Mouse (Mus musculus): ENCODE measurements around the gene Slc8b1. TPM values are rescaled to one million over a fixed set of nuclear protein-coding genes. Genes with fewer than 3 reads are reported as not detected.
A peak's percentile ranks its signal among the peaks of the same experiment; 100 is the strongest.

Slc8b1 gene
- polyA plus RNA-seq, 1 experiment from 2014 or later = 2.4 TPM

GRCm38 (mm10) chr5:120571056-120571740 is 60.2 kb downstream of the Slc8b1 start:
- no peaks in the 10 kb centered on the region for H3K9me3 ChIP-seq
- H3K4me2 ChIP-seq = no peak overlapping the region
- WGBS = 38% methylated on average over 14 of the region's 14 CpGs
- H3K4me1 ChIP-seq (replicated peaks) = peaks cover 61% of the 10 kb centered on the region
- peak overlapping the region; percentile 60 for H3K27ac ChIP-seq (replicated peaks)
- no peak overlapping the region for H3K9ac ChIP-seq
- H3K27me3 ChIP-seq = no peaks in the 10 kb centered on the region
- ATAC-seq (ENCODE audit: low FRiP score, low read depth) = no peak
- H3K36me3 ChIP-seq = no peaks in the 10 kb centered on the region
- no peak overlapping the region for H3K4me3 ChIP-seq

- H3K36me3 ChIP-seq = no peaks in the 10 kb centered on the region
- 74% methylated on average over 10 of the region's 10 CpGs for WGBS
- peaks cover 44% of the 10 kb centered on the region for H3K4me1 ChIP-seq (replicated peaks)
- H3K27me3 ChIP-seq = no peaks in the 10 kb centered on the region
- H3K4me2 ChIP-seq = no peak overlapping the region
- H3K9ac ChIP-seq = no peak overlapping the region
- H3K4me3 ChIP-seq = no peak overlapping the region
- ATAC-seq (ENCODE audit: low FRiP score, low read depth) = no peak
- no peaks in the 10 kb centered on the region for H3K9me3 ChIP-seq
- no peak overlapping the region for H3K27ac ChIP-seq (replicated peaks)
Observed at GRCm38 (mm10) chr5:120574469-120575063, 63.6 kb downstream of the Slc8b1 start.

- no peaks in the 10 kb centered on the region for H3K36me3 ChIP-seq
- no peak overlapping the region for H3K27ac ChIP-seq (replicated peaks)
Observed at GRCm38 (mm10) chr5:120576781-120577301, 65.9 kb downstream of the Slc8b1 start.

GRCm38 (mm10) chr5:120577935-120578441 is 67.0 kb downstream of the Slc8b1 start:
- no peak overlapping the region for H3K9ac ChIP-seq
- no peak overlapping the region for H3K4me2 ChIP-seq
- peak overlapping the region; percentile 52; the same call in 1 of the 2 replicates for H3K27ac ChIP-seq (replicated peaks)
- no peaks in the 10 kb centered on the region for H3K9me3 ChIP-seq
- peaks cover 25% of the 10 kb centered on the region for H3K4me1 ChIP-seq (replicated peaks)
- no peak for ATAC-seq (ENCODE audit: low FRiP score, low read depth)
- H3K27me3 ChIP-seq = no peaks in the 10 kb centered on the region
- WGBS = 43% methylated on average over 10 of the region's 10 CpGs
- H3K36me3 ChIP-seq = no peaks in the 10 kb centered on the region
- no peak overlapping the region for H3K4me3 ChIP-seq

More at GRCm38 (mm10) chr5:120576781-120577301, 65.9 kb downstream of the Slc8b1 start:
- no peak for ATAC-seq (ENCODE audit: low FRiP score, low read depth)
- 81% methylated on average over 11 of the region's 11 CpGs for whole genome bisulfite sequencing
- Histone ChIP-seq H3K27me3 (no peaks in the 10 kb centered on the region), H3K9ac (no peak overlapping the region), H3K9me3 (no peaks in the 10 kb centered on the region), H3K4me1 (replicated peaks) (peaks cover 30% of the 10 kb centered on the region), H3K4me3 (no peak overlapping the region), H3K4me2 (no peak overlapping the region)

GRCm38 (mm10) chr5:120578504-120579081 is 67.6 kb downstream of the Slc8b1 start:
- peak overlapping the region; percentile 52 for H3K27ac ChIP-seq (replicated peaks)
- 56% methylated on average over 12 of the region's 12 CpGs for WGBS
- 0 out of 2 replicates have a peak, but pooled peaks cover 2% of the 10 kb centered on the region for H3K36me3 ChIP-seq
- H3K9ac ChIP-seq = no peak overlapping the region
- H3K4me2 ChIP-seq = no peak overlapping the region
- H3K27me3 ChIP-seq = no peaks in the 10 kb centered on the region
- peaks cover 25% of the 10 kb centered on the region for H3K4me1 ChIP-seq (replicated peaks)
- no peaks in the 10 kb centered on the region for H3K9me3 ChIP-seq
- H3K4me3 ChIP-seq = no peak overlapping the region
- no peak for ATAC-seq (ENCODE audit: low FRiP score, low read depth)

- H3K27ac ChIP-seq (replicated peaks) = peak overlapping the region; percentile 52
- H3K36me3 ChIP-seq = 0 out of 2 replicates have a peak, but pooled peaks cover 8% of the 10 kb centered on the region
- 0 out of 2 replicates have a peak, but pooled peaks have one; percentile 36 for ATAC-seq (ENCODE audit: low FRiP score, low read depth)
- no peaks in the 10 kb centered on the region for H3K27me3 ChIP-seq
- no peak overlapping the region for H3K4me2 ChIP-seq
- H3K9ac ChIP-seq = no peak overlapping the region
- no peak overlapping the region for H3K4me3 ChIP-seq
- 49% methylated on average over 26 of the region's 26 CpGs for WGBS
- peaks cover 25% of the 10 kb centered on the region for H3K4me1 ChIP-seq (replicated peaks)
- no peaks in the 10 kb centered on the region for H3K9me3 ChIP-seq
Observed at GRCm38 (mm10) chr5:120579211-120579897, 68.4 kb downstream of the Slc8b1 start.

- peaks cover 28% of the 10 kb centered on the region for H3K4me1 ChIP-seq (replicated peaks)
- 71% methylated on average over 26 of the region's 26 CpGs for WGBS
- H3K9ac ChIP-seq = no peak overlapping the region
- no peak overlapping the region for H3K4me2 ChIP-seq
- H3K9me3 ChIP-seq = no peaks in the 10 kb centered on the region
- 0 out of 2 replicates have a peak, but pooled peaks have one; percentile 28 for ATAC-seq (ENCODE audit: low FRiP score, low read depth)
- no peaks in the 10 kb centered on the region for H3K27me3 ChIP-seq
- peak overlapping the region; percentile 18; the same call in 1 of the 2 replicates for H3K27ac ChIP-seq (replicated peaks)
- 0 out of 2 replicates have a peak, but pooled peaks cover 8% of the 10 kb centered on the region for H3K36me3 ChIP-seq
- no peak overlapping the region for H3K4me3 ChIP-seq
Observed at GRCm38 (mm10) chr5:120579898-120580626, 69.1 kb downstream of the Slc8b1 start.

GRCm38 (mm10) chr5:120582002-120582401 is 71.0 kb downstream of the Slc8b1 start:
- Histone ChIP-seq H3K27me3 (no peaks in the 10 kb centered on the region), H3K9me3 (no peaks in the 10 kb centered on the region), H3K27ac (replicated peaks) (no peak overlapping the region), H3K4me2 (no peak overlapping the region), H3K9ac (no peak overlapping the region), H3K4me1 (replicated peaks) (peaks cover 39% of the 10 kb centered on the region), H3K4me3 (no peak overlapping the region), H3K36me3 (0 out of 2 replicates have a peak, but pooled peaks cover 8% of the 10 kb centered on the region)
- ATAC-seq (ENCODE audit: low FRiP score, low read depth) = no peak
- WGBS = 76% methylated on average over 9 of the region's 9 CpGs

GRCm38 (mm10) chr5:120583511-120583910 is 72.5 kb downstream of the Slc8b1 start:
- Histone ChIP-seq H3K27me3 (no peaks in the 10 kb centered on the region), H3K4me1 (replicated peaks) (peaks cover 44% of the 10 kb centered on the region), H3K9ac (no peak overlapping the region), H3K4me3 (no peak overlapping the region), H3K4me2 (no peak overlapping the region), H3K36me3 (0 out of 2 replicates have a peak, but pooled peaks cover 8% of the 10 kb centered on the region), H3K27ac (replicated peaks) (no peak overlapping the region), H3K9me3 (no peaks in the 10 kb centered on the region)
- no peak for ATAC-seq (ENCODE audit: low FRiP score, low read depth)
- 94% methylated on average over 4 of the region's 4 CpGs for WGBS

Measured in hindbrain, embryonic 15.5 days (tissue).